Mouse (Mus musculus): ENCODE measurements around the gene Pfkfb3. TPM values are rescaled to one million over a fixed set of nuclear protein-coding genes. Genes with fewer than 3 reads are reported as not detected.

Gene Pfkfb3
- total RNA-seq, 2 experiments from 2014 or later, result 46.4 to 185 TPM

DNA sequence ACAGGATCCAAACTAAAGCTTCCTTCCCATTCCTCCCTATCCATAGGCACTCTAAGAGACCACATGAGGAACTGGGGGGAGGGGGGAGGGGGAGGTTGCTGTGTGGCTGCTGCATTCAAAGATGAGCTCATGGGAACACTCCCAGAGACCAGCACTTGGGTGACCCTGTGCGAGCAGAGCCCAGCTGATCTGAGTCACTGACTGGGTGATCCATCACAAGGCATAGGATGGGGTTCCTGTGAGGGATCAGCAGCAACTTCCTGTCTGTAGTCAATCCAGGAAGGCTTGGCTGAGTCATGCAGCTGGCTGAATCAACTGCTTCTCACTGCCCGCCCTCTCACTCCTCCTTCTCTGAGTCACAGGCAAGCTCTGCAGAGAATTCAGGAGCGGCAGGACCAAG is 124.3 kb downstream of the Pfkfb3 start:
- peak; percentile 69 for DNase-seq

DNA sequence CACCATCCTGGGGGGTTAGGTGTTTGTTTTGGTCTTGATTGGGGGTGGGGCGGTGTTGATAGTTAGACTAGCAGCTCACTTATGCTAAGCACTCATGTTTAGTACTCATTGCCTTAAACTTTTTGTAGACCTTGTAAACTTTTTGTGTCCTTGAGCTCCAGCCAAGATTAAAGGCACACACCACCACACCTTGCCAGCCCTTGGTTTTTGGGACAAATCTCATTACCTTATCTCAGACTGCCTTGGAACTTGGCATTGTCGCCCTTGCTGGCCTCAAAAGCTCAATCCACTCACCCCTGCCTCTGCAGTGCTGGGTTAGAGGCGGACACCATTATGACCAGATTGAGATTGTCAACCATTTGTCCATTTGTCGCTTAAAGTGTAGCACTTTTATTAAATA is 125.3 kb downstream of the Pfkfb3 start:
- DNase-seq, result no peak

DNA sequence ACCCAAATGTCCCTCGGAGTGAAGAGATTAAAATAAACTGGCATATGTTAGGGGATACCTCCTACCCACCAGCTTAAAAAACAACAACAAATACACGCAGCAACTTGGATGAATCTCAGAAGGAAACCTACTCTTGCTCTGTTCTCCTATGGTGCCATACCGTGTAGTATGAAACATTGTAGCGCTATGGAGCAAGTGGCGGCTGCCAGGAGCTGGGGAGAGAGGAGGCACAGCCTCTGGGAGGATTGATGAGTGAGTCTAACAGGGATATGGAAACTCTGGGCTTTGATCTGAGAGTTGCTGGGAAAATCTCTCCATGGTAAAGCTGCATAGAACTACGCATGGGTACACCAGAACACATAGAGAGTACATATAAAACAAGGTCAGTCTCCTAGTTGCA is 126.3 kb downstream of the Pfkfb3 start:
- DNase-seq, result no peak

DNA sequence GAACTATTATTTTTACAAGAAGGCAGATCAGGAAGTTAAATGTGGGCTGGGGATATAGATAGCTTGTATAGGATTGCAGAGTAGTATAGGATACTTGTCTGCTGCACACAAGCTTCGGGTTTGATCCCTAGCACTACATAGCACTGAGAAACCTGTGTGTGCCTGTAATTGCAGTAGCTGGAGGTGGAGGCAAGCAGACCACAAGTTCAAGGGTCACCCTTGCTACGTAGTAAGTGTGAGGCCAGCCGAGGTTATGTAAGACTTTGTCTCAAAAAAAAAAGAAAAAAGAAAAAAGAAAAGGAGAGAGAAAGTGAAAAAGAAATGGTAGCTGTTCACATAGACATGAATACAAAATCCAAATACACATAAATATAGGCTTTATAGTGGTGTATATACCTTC is 127.5 kb downstream of the Pfkfb3 start:
- DNase-seq, result no peak

DNA sequence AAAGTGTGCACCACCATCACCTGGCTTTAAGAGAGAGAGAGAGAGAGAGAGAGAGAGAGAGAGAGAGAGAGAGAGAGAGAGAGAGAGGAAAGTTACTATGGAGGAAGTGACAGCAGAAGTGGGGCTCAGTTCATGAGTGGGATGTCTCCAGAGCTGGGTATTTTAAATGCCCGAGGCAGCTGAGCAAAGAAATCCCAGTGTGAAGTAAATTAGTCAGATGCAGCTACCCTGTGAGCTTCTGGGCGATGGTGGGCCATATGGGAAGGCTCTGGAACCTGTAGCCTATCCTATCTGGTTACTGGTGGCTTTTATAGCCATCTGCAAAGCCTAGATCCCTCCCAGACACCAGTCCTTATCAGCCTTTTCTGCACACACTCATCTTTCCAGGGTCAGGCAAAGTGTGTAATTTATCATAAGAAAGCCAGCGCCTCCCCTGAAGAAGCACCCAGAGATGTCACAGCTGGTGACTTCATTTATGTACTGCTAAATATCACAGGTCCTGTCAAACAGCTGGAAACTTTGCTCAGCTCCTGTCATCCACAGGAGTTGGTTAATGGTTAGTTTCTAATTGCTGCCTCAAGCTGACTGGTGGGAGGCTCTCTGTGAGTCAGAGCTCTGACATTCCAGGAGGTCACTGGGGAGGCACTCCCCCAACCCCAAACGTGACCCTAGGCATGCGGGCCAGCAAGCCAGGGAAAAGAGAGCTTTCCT is 128.3 kb downstream of the Pfkfb3 start:
- DNase-seq, result peak; percentile 36

DNA sequence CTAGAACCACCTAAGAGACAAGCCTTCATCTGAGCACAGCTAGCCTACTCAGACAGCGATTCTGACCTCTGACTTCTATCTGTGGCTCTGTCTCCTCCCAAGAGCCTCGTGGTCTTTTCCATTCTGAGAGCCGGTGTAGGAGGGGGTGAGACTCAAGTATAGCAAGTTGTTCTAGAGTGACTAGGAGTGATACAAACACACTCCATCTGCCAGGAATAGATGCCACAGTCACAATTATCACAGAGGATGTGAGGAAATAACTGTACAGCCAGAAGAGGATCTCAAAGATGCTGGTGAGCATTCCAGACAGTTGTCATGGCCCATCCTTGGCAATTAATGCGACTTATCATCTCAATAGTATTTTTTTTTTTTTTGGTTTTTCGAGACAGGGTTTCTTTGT is 129.6 kb downstream of the Pfkfb3 start:
- no peak for DNase-seq

DNA sequence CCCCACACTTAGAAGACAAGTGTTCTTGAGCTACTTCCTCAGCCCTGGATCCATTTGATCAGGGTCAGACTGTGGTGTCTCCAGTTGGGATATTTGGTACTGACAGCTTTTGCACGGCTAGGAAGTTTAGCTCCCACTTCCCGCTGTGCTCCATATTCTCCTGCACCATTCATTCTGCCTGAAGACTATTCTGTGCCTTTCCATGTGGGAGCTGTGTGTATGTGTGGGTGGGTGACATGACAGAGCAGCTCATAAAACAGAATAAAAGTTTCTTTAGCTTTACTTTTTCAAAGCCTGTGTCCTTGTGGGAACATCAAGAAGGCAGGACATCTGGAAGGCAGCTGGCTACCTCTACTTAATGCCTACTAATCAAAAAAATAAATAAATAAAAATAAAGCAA is 130.5 kb downstream of the Pfkfb3 start:
- no peak for DNase-seq

DNA sequence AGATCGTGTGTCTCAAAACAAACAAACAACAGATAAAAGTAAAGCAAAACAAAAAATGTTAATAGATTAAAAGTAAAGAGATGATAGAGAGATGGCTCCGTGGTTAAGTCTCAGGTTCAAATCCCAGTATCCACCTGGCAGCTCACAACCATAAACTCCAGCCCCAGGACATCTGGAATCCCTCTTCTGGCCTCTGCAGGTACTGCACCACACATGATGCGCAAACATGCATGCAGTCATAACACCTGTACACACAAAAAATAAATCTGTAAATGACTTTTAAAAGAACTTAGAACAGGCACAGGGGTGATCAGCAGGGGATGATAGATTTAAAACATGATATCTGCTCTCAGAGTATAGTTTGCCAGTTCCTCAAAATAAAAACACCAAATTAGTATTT is 131.5 kb downstream of the Pfkfb3 start:
- DNase-seq, result no peak

Other genes with a start within 250 kb of the Pfkfb3 start
- gene Rbm17, start 50.1 kb upstream of the Pfkfb3 start, total RNA-seq (2021), result 10 to 100 TPM; 44.1 to 55.2 TPM
- gene Gm17490, start 72.2 kb upstream of the Pfkfb3 start, total RNA-seq (2021), result not detected
- under 1 TPM; 0.35 to 0.46 TPM for gene Il2ra, start 88.7 kb upstream of the Pfkfb3 start, total RNA-seq (2021)
- gene Il15ra, start 151.2 kb upstream of the Pfkfb3 start, total RNA-seq (2021), result 10 to 100 TPM; 24.7 to 26.6 TPM
- gene Fbh1, start 223.5 kb upstream of the Pfkfb3 start, total RNA-seq (2021), result 10 to 100 TPM; 29.9 to 30.1 TPM
- gene Ankrd16, start 223.8 kb upstream of the Pfkfb3 start, total RNA-seq (2021), result 10 to 100 TPM; 25.1 to 25.5 TPM

Measured in gastrocnemius, postnatal 25 days (tissue).